Mouse (Mus musculus) kidney, embryonic 16.5 days (tissue): Measurements from ENCODE around the gene Ankrd44. TPM values are rescaled to one million over a fixed set of nuclear protein-coding genes. Genes with fewer than 3 reads are reported as not detected.

Experiments used
- ATAC-seq: fragments of 200-750 bp; cut with Nextera tagmentation; 2 replicates; pipeline ENCODE4 v1.8.0; 2017; ENCODE audit warnings: moderate TSS enrichment; ENCODE audit not compliant: low FRiP score, low TSS enrichment
- H3K27ac ChIP-seq: fragments of 300-500 bp; sonication (generic); 2 replicates; pipeline ENCODE4 v1.5.1; 2014; ENCODE audit warnings: low read length
- H3K27me3 ChIP-seq: fragments of 300-500 bp; sonication (generic); 2 replicates; pipeline ENCODE4 v1.6.1; 2014; ENCODE audit warnings: low read length, control low read depth, mixed read lengths; ENCODE audit not compliant: insufficient read depth
- H3K36me3 ChIP-seq: fragments of 300-500 bp; sonication (generic); 2 replicates; pipeline ENCODE4 v1.6.1; 2014; ENCODE audit warnings: low read length, control low read depth, mixed read lengths; ENCODE audit not compliant: insufficient read depth
- H3K4me1 ChIP-seq: fragments of 300-500 bp; sonication (generic); 2 replicates; pipeline ENCODE4 v1.6.1; 2014; ENCODE audit warnings: low read length, control low read depth, mixed read lengths; ENCODE audit not compliant: insufficient read depth
- H3K4me2 ChIP-seq: fragments of 300-500 bp; sonication (generic); replicated peaks from 2 replicates; pipeline ENCODE4 v1.6.1; 2014; ENCODE audit warnings: low read depth, low read length
- H3K4me3 ChIP-seq: fragments of 300-500 bp; sonication (generic); 2 replicates; pipeline ENCODE4 v1.5.1; 2014; ENCODE audit warnings: mild to moderate bottlenecking, low read length
- H3K9ac ChIP-seq: fragments of 300-500 bp; sonication (generic); replicated peaks from 2 replicates; pipeline ENCODE4 v1.6.1; 2014; ENCODE audit warnings: low read length
- H3K9me3 ChIP-seq: fragments of 300-500 bp; sonication (generic); 2 replicates; pipeline ENCODE4 v1.6.1; 2016; ENCODE audit warnings: low read length, control low read depth
- WGBS: fragments of 180-500 bp; shearing (Covaris S2); extraction: QIAGEN DNeasy Blood & Tissue Kit; methylation state at CpG from one replicate; pipeline ENCODE4 v1.1.7; 2014; 5-methylcytosine and 5-hydroxymethylcytosine counted together
- polyA plus RNA-seq: library from polyadenylated mRNA; unstranded; fragments of >200 nt; fragmentation: Nextera tagmentation; extraction: Ambion mirVana; gene quantifications from 2 replicates; pipeline ENCODE4 v1.2.1, GENCODE M21; 2015

The Ankrd44 gene
- polyA plus RNA-seq, 1 experiment from 2014 or later, result 6.6 TPM

DNA sequence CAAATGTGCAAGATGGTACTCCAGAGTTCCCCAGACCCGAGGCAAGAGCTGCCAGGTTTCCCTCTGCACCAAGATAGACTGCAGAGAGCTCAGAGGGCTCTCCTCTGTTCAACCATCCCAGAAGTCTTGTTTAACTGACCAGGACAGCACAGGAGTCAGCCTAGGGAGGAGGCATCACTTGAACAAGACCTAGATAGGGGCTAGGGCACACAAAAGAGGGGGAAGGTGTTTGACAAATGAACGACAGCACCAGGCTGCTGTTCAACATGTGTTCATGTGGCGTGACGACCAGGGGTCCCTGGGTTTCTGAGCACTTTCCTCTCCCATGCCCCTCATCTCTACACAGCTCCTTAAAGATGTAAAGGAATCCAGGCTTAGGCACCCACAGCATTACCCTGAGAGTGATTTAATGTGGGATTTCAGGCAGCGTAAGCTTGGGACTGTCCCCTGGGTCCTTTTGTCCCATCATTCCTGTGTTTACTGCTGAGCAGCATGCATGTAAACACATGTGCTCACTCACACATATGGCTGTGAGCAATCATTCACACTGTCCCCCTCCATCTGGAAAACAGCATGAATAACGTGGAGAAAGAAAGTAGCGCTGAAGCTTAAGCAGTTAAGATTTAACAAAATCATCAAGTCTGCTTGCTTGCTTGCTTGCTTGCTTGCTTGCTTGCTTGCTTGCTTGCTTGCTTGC is 83.3 kb downstream of the Ankrd44 start:
- Histone ChIP-seq H3K9me3 (no peaks in the 10 kb centered on the region), H3K27ac (no peak overlapping the region), H3K4me2 (no peak overlapping the region), H3K36me3 (no peaks in the 10 kb centered on the region), H3K4me1 (peaks cover 3% of the 10 kb centered on the region; the same call in 1 of the 2 replicates), H3K4me3 (no peak overlapping the region), H3K9ac (no peak overlapping the region), H3K27me3 (0 out of 2 replicates have a peak, but pooled peaks cover 2% of the 10 kb centered on the region)
- ATAC-seq, result peak; percentile 59; the same call in 1 of the 2 replicates
- 47% methylated on average over 7 of the region's 7 CpGs for WGBS

DNA sequence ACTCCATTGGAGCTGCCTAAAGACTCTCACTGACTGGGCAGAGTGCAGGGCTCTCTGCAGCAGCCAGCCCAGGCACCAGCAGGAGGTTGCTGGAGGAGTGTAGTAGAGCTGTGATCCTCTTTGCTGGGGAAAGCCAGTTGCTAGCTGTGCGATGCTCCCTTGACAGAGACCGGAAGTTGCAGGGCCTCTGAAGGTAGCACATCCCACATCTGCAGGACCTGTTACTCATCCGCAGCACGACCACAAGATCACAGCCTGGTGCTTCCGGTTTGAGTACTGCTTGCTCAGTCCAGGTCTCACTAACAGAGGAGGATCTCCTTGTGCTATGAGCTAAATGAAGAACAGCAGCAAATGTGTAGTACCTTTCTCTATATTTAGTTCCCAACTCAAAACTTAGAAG is 84.4 kb downstream of the Ankrd44 start:
- no peak for ATAC-seq
- no peak overlapping the region for H3K9ac ChIP-seq

DNA sequence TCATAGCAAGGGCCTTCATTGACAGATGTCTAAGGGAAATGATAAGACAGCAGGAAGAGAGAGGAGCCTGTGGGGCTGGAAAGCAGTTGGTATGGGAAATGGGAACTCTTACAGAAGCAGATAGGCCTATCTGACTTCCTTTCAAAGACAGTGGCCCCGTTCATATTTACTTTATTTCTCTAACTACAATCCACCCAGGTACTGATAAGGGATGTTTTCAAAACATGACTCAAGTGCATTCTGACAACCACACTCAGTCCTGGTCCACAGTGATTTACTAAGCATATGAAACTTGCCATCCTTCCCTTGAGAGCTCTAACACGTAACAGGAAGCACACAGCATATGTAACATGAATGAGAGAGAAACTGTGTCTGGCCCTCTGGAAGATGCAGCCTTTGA is 86.1 kb downstream of the Ankrd44 start:
- no peak for ATAC-seq
- no peak overlapping the region for H3K4me2 ChIP-seq
- no peak overlapping the region for H3K27ac ChIP-seq
- H3K9me3 ChIP-seq, result no peaks in the 10 kb centered on the region
- H3K9ac ChIP-seq, result no peak overlapping the region
- peaks cover 3% of the 10 kb centered on the region; the same call in 1 of the 2 replicates for H3K4me1 ChIP-seq
- no peaks in the 10 kb centered on the region for H3K36me3 ChIP-seq
- H3K27me3 ChIP-seq, result 0 out of 2 replicates have a peak, but pooled peaks cover 2% of the 10 kb centered on the region
- H3K4me3 ChIP-seq, result no peak overlapping the region
- WGBS, result 62% methylated on average over 2 of the region's 2 CpGs

More for the DNA sequence above, 84.4 kb downstream of the Ankrd44 start:
- Histone ChIP-seq H3K4me2 (no peak overlapping the region), H3K27me3 (0 out of 2 replicates have a peak, but pooled peaks cover 2% of the 10 kb centered on the region), H3K4me3 (no peak overlapping the region), H3K4me1 (peaks cover 3% of the 10 kb centered on the region; the same call in 1 of the 2 replicates), H3K9me3 (no peaks in the 10 kb centered on the region), H3K36me3 (no peaks in the 10 kb centered on the region), H3K27ac (no peak overlapping the region)
- 51% methylated on average over 5 of the region's 5 CpGs for WGBS

DNA sequence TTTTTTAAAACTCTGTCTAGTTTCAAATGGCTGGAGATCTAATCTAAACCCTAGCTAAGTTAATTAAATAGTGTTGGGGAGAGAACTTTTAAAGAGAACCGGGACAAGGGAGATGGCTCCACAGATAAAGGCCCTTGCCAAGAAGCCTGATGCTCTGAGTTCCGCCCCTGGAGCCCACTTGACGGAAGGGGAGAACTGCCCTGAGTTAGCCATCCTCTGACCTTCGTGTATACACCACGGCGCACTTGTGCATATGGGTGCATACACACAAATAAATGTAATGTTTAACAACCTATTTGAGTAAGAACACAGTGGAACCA is 87.7 kb downstream of the Ankrd44 start:
- 65% methylated on average over 6 of the region's 6 CpGs for WGBS
- no peak for ATAC-seq
- H3K27ac ChIP-seq, result no peak overlapping the region

DNA sequence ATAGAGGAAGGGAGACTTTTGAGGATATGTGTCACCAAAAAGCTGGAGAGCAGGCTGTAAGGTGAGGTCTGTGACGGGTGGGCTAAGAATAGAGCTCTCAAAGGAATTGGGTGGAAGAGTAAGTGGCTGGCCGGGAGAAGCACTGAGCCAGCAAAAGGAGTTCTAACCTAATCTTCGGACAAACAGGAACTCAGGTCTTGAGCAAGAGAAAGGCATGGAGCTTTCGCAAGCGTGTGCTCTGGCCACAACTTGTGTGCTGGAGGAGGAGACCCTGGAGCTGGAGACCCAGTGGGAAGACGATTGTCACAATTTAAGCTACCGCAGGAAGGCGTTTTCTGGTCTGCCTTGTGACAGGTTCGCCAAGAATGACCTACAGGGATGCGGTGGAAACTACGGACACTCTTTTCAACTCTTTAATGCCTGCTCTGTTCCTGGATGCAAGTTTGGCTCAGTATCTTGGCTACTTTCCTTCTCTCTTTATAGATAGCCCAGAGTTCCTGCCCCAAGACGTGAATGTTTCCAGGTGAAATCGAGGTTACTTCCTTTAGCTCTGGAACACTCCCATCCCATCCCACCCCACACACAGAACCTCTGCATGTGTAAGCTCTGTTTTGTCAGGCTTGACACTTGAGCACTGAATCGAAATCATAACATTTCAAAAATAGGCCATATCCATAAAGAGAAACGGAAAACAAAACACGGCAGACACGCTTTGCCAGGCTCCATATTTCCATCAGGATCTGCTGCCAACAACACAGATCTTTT is 88.3 kb downstream of the Ankrd44 start:
- H3K27me3 ChIP-seq, result 0 out of 2 replicates have a peak, but pooled peaks cover 2% of the 10 kb centered on the region
- H3K9me3 ChIP-seq, result no peaks in the 10 kb centered on the region
- no peak for ATAC-seq
- 76% methylated on average over 17 of the region's 17 CpGs for WGBS
- H3K27ac ChIP-seq, result no peak overlapping the region
- H3K4me2 ChIP-seq, result no peak overlapping the region
- no peak overlapping the region for H3K4me3 ChIP-seq
- peaks cover 3% of the 10 kb centered on the region; the same call in 1 of the 2 replicates for H3K4me1 ChIP-seq
- no peaks in the 10 kb centered on the region for H3K36me3 ChIP-seq
- H3K9ac ChIP-seq, result no peak overlapping the region

More for the DNA sequence above, 87.7 kb downstream of the Ankrd44 start:
- Histone ChIP-seq H3K27me3 (0 out of 2 replicates have a peak, but pooled peaks cover 2% of the 10 kb centered on the region), H3K9ac (no peak overlapping the region), H3K9me3 (no peaks in the 10 kb centered on the region), H3K4me3 (no peak overlapping the region), H3K4me1 (peaks cover 3% of the 10 kb centered on the region; the same call in 1 of the 2 replicates), H3K36me3 (no peaks in the 10 kb centered on the region), H3K4me2 (no peak overlapping the region)

DNA sequence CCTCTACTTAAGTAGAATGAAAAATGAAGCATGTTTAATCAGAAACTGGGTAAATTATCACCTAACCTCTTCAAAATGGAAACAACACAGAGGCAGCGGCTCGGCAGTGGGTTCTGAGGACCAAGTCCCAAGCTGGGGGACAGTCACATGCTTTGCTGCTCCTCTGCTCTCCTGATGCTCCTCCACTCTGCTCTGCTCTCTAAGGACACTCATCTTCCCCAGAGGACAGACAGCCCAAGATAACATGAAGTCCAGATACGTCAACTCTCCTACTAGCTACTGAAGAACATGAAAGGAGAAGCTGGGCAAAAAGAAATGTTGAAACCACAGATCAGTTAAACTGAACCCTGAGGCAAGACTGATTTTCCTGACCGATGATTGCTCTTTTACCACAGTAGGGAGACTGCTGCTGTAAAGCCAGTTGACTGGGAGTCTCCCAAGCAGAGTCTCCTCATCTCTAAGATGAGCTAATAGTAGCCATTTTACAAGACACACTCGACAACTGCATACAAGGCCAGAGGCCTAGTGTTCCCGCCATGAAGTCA is 90.5 kb downstream of the Ankrd44 start:
- Histone ChIP-seq H3K4me3 (no peak overlapping the region), H3K9ac (no peak overlapping the region), H3K36me3 (no peaks in the 10 kb centered on the region), H3K4me1 (peaks cover 3% of the 10 kb centered on the region; the same call in 1 of the 2 replicates), H3K4me2 (no peak overlapping the region), H3K27me3 (0 out of 2 replicates have a peak, but pooled peaks cover 2% of the 10 kb centered on the region), H3K9me3 (no peaks in the 10 kb centered on the region), H3K27ac (no peak overlapping the region)
- 86% methylated on average over 6 of the region's 6 CpGs for WGBS
- no peak for ATAC-seq

DNA sequence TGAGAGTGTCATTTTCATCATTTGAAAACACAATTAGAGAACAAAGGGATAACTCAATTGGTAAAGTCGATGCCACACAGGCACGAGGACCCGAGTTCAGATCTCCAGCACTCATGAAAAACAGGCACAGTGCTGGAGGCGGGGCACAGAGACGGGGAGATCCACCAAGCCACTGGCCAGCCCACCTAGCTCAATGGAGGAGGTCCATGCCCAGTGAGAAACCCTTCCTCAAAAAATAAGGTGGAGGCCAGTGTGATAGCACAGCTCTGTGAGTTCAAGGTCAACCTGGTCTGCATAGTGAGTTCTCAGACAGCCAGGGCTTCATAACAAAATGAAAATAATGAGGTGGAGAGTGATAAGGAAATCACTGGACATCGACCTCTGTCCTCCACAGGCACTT is 93.0 kb downstream of the Ankrd44 start:
- peak; percentile 50; the same call in 1 of the 2 replicates for ATAC-seq
- no peaks in the 10 kb centered on the region for H3K9me3 ChIP-seq
- no peaks in the 10 kb centered on the region for H3K4me1 ChIP-seq
- no peak overlapping the region for H3K9ac ChIP-seq
- no peak overlapping the region for H3K27ac ChIP-seq
- no peak overlapping the region for H3K4me2 ChIP-seq
- no peak overlapping the region for H3K4me3 ChIP-seq
- 91% methylated on average over 6 of the region's 6 CpGs for WGBS
- H3K36me3 ChIP-seq, result no peaks in the 10 kb centered on the region
- no peaks in the 10 kb centered on the region for H3K27me3 ChIP-seq

DNA sequence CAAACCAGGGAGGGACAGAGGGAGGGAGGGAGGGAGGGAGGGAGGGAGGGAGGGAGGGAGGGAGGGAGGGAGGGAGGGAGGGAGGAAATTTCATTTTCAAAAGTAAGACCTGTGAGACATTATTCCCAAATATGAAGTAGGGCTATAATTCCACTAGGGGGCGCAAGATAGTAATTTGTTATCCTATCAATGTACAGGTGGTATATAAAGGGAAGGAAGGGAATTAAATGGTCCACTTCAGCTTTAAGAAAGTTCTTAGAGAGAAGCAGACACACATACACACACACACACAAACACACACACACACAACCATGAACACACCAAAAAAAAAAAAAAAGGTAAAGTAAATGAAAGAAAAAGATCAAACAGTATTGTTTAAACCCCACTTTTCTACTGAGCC is 93.4 kb downstream of the Ankrd44 start:
- Histone ChIP-seq H3K27ac (no peak overlapping the region), H3K4me1 (no peaks in the 10 kb centered on the region), H3K9me3 (no peaks in the 10 kb centered on the region), H3K4me3 (no peak overlapping the region), H3K36me3 (no peaks in the 10 kb centered on the region), H3K27me3 (no peaks in the 10 kb centered on the region), H3K4me2 (no peak overlapping the region), H3K9ac (no peak overlapping the region)
- 0% methylated on average over 1 of the region's 1 CpGs for whole genome bisulfite sequencing
- peak; percentile 57; the same call in 1 of the 2 replicates for ATAC-seq

DNA sequence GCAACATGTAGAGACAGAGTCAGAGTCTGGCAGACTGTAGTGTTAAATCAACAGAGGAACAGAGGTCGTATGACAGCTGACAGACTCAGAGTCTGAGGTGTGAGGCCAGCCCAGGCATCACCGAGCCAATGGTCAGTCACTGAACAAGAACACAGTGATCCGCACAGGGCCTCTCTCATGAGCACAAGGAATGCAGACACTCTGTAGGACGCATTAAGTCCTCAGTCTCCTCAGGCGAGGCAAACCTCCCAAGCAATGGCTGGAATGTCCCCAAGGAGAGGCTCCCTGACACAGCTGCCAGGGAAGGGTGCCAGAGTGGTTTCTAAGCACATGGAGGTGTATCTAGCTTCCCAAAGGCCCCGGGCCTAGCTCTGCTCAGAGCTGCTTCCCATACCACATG is 96.0 kb downstream of the Ankrd44 start:
- ATAC-seq, result peak; percentile 41; the same call in 1 of the 2 replicates
- Histone ChIP-seq H3K27me3 (no peaks in the 10 kb centered on the region), H3K4me2 (no peak overlapping the region), H3K27ac (no peak overlapping the region), H3K4me3 (no peak overlapping the region), H3K9ac (no peak overlapping the region), H3K36me3 (no peaks in the 10 kb centered on the region), H3K4me1 (peaks cover 9% of the 10 kb centered on the region; the same call in 1 of the 2 replicates), H3K9me3 (no peaks in the 10 kb centered on the region)
- WGBS, result 43% methylated on average over 6 of the region's 6 CpGs
